8 mouse cellular contexts compared by ENCODE assay signal in genomic region chr2:31263039-31263461, GRCm38 (mm10). TPM values are rescaled to one million over a fixed set of nuclear protein-coding genes. Genes with fewer than 3 reads are reported as not detected.
DNase-seq lines count a peak whose midpoint lies in the region; ATAC-seq lines count a peak whose summit lies in the region.

No protein-coding gene starts in this region.

- peak overlapping the region; percentile 59 to 88 for H3K27ac ChIP-seq in heart, embryonic 14.5 days (replicated peaks in 1 of 2; ENCODE audit: control insufficient read depth in 1 of 2, insufficient read depth in 1 of 2, low read depth in 2 of 2, low read length in 2 of 2)
- peak overlapping the region; percentile 44; the same call in 1 of the 2 replicates for H3K27ac ChIP-seq in limb, embryonic 13.5 days

- peak overlapping the region; percentile 46 for H3K9ac ChIP-seq in heart, embryonic 14.5 days (ENCODE audit: low read length)
- H3K9ac ChIP-seq in limb, embryonic 13.5 days = no peak overlapping the region

- DNase-seq in heart, adult 18-20 months = peak; percentile 44 to 63
- no peak for DNase-seq in heart, adult 8-10 months (ENCODE audit: low spot score)
- DNase-seq in cerebellum, postnatal 14 days = peak; percentile 66 to 69
- no peak for DNase-seq in natural killer cell, adult 2 months (ENCODE audit: low spot score in 2 of 2)
- DNase-seq in thymus, adult 18-20 months = no peak
- no peak for DNase-seq in gastrocnemius, postnatal 25 days

- H3K4me1 ChIP-seq in heart, embryonic 14.5 days (ENCODE audit: control insufficient read depth in 2 of 2, insufficient read depth in 2 of 2, low read length in 2 of 2) = peaks cover 71 to 81% of the 10 kb centered on the region in 2 experiments
- peaks cover 71% of the 10 kb centered on the region for H3K4me1 ChIP-seq in limb, embryonic 13.5 days

- WGBS in heart, embryonic 14.5 days = 27% methylated on average over 8 of the region's 8 CpGs
- WGBS in limb, embryonic 13.5 days = 72% methylated on average over 8 of the region's 8 CpGs

- H3K4me3 ChIP-seq in heart, embryonic 14.5 days (ENCODE audit: control insufficient read depth in 1 of 2, insufficient read depth in 1 of 2, low read depth in 1 of 2, low read length in 2 of 2) = no peak overlapping the region
- H3K4me3 ChIP-seq in limb, embryonic 13.5 days = no peak overlapping the region

- ATAC-seq in heart, embryonic 14.5 days (ENCODE audit: insufficient number of reproducible peaks, insufficient read depth, low FRiP score, low read depth) = no peak
- ATAC-seq in limb, embryonic 13.5 days (ENCODE audit: low FRiP score, low read depth) = no peak

- no peak overlapping the region for H3K4me2 ChIP-seq in heart, embryonic 14.5 days (ENCODE audit: low read length)
- H3K4me2 ChIP-seq in limb, embryonic 13.5 days (replicated peaks) = no peak overlapping the region

- H3K9me3 ChIP-seq in heart, embryonic 14.5 days (ENCODE audit: control insufficient read depth, low read length) = no peaks in the 10 kb centered on the region
- no peaks in the 10 kb centered on the region for H3K9me3 ChIP-seq in limb, embryonic 13.5 days

- 0 out of 2 replicates have a peak, but pooled peaks cover 4% of the 10 kb centered on the region for H3K36me3 ChIP-seq in heart, embryonic 14.5 days (ENCODE audit: control insufficient read depth, insufficient read depth, low read length)
- peaks cover 12% of the 10 kb centered on the region for H3K36me3 ChIP-seq in limb, embryonic 13.5 days

- no peaks in the 10 kb centered on the region for H3K27me3 ChIP-seq in heart, embryonic 14.5 days (ENCODE audit: control insufficient read depth, insufficient read depth, low read length)
- no peaks in the 10 kb centered on the region for H3K27me3 ChIP-seq in limb, embryonic 13.5 days

RNA-seq across cellular contexts. Expression of gene Ncs1, which starts 17.4 kb away (rescaled TPM):
- total RNA-seq in heart, adult 18-20 months (2021) = 10 to 100 TPM; 12.2 to 12.7 TPM
- 10 to 100 TPM; 10.0 to 16.2 (median 14.1) TPM for total RNA-seq in heart, adult 8-10 months (2022)
- 51.7 and 52.2 TPM in 2 replicates for polyA plus RNA-seq in heart, embryonic 14.5 days (2014; fragmentation: Nextera tagmentation; extraction: Ambion mirVana)
- 46.4 and 49.6 TPM in 2 replicates for polyA plus RNA-seq in limb, embryonic 13.5 days (2015; fragmentation: Nextera tagmentation; extraction: Ambion mirVana)
- 1 to 10 TPM; 4.7 to 4.8 TPM for total RNA-seq in gastrocnemius, postnatal 25 days (2021)

RNA-seq across cellular contexts. Expression of gene Hmcn2, which starts 51.2 kb away (rescaled TPM):
- 1 to 10 TPM; 6.1 to 7.3 TPM for total RNA-seq in heart, adult 18-20 months (2021)
- total RNA-seq in heart, adult 8-10 months (2022) = 1 to 10 TPM; 4.4 to 9.4 (median 7.9) TPM
- polyA plus RNA-seq in heart, embryonic 14.5 days (2014; fragmentation: Nextera tagmentation; extraction: Ambion mirVana) = 0.73 and 0.86 TPM in 2 replicates
- polyA plus RNA-seq in limb, embryonic 13.5 days (2015; fragmentation: Nextera tagmentation; extraction: Ambion mirVana) = 0.03 and 0.06 TPM in 2 replicates
- total RNA-seq in gastrocnemius, postnatal 25 days (2021) = 10 to 100 TPM; 33.0 to 38.1 TPM

Comparison
In these comparisons a context has a peak if more than half of its experiments do, and no peak if none do; other contexts are left out.
1. DNase-seq: peak in heart, adult 18-20 months (2 of 2) and cerebellum, postnatal 14 days (2 of 2); none in heart, adult 8-10 months (single experiment), natural killer cell, adult 2 months (0 of 2), thymus, adult 18-20 months (0 of 2) and gastrocnemius, postnatal 25 days (single experiment).